Mouse (Mus musculus): Measurements from ENCODE around the gene Neurl4.

Gene Neurl4

DNA sequence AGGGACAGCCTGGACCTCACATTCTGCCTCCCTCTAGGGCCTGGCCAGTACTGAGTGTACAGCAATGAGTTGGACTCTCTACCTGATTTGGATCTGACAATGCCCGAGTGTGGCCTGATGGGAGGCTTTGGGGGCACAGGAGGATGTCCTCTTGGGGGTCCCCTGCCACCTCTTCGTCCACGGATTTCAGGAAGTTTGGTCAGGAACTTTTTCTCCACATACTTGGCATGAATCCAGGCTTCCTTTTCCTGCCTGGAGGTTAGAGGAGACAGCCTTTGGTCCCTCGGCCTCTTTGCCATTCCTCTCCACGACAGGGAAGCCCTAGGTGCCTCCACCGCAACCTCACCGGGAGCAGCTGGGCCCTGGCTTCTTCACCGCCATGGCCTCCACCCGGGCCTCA lies 16.6 kb upstream of the Neurl4 start:
- TF ChIP-seq NANOG (IDR thresholded peaks at IDR 0.05; ENCODE audit: borderline replicate concordance, low read length), result no peak
- no peak for TF ChIP-seq CTCF (conservative IDR thresholded peaks at IDR 0.05; ENCODE audit: low read length)
- no peak for TF ChIP-seq POU5F1 (IDR thresholded peaks at IDR 0.05; ENCODE audit: borderline replicate concordance, low read length)
- Histone ChIP-seq H3K36me3 (ENCODE audit: insufficient read depth, low read length) (peaks cover 32% of the 10 kb centered on the region), H3K9me3 (ENCODE audit: low read length) (no peaks in the 10 kb centered on the region), H3K4me3 (replicated peaks; ENCODE audit: low read length) (no peak overlapping the region), H3K27me3 (ENCODE audit: insufficient read depth, low read length) (peaks cover 33% of the 10 kb centered on the region), H3K4me1 (replicated peaks; ENCODE audit: low read depth, low read length) (peaks cover 51% of the 10 kb centered on the region)

DNA sequence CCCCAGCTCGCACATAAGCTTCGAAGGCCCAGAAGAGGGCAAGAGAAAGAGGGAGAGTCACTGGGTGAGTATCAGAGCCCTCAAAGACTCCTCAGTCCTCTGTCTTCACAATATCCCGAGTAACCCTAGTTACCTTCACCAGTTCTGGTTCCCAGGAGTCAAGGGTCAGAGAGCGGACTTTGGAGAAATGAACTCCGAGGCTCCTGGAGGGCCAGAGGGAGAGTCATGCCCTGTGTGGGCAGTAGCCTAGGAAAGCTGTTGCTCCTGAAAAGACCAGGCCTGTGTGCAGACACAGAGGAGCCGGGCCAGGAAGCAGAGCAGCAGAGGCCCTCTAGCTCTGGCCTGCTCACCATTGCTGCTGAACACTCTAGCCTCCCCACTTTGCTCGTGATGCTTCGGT lies 16.2 kb upstream of the Neurl4 start:
- H3K9me3 ChIP-seq (ENCODE audit: low read length), result no peaks in the 10 kb centered on the region
- peaks cover 29% of the 10 kb centered on the region for H3K27me3 ChIP-seq (ENCODE audit: insufficient read depth, low read length)
- H3K4me3 ChIP-seq (replicated peaks; ENCODE audit: low read length), result no peak overlapping the region
- peaks cover 36% of the 10 kb centered on the region for H3K36me3 ChIP-seq (ENCODE audit: insufficient read depth, low read length)
- TF ChIP-seq NANOG (IDR thresholded peaks at IDR 0.05; ENCODE audit: borderline replicate concordance, low read length) (no peak), CTCF (conservative IDR thresholded peaks at IDR 0.05; ENCODE audit: low read length) (no peak), POU5F1 (IDR thresholded peaks at IDR 0.05; ENCODE audit: borderline replicate concordance, low read length) (no peak)
- H3K4me1 ChIP-seq (replicated peaks; ENCODE audit: low read depth, low read length), result peaks cover 50% of the 10 kb centered on the region

DNA sequence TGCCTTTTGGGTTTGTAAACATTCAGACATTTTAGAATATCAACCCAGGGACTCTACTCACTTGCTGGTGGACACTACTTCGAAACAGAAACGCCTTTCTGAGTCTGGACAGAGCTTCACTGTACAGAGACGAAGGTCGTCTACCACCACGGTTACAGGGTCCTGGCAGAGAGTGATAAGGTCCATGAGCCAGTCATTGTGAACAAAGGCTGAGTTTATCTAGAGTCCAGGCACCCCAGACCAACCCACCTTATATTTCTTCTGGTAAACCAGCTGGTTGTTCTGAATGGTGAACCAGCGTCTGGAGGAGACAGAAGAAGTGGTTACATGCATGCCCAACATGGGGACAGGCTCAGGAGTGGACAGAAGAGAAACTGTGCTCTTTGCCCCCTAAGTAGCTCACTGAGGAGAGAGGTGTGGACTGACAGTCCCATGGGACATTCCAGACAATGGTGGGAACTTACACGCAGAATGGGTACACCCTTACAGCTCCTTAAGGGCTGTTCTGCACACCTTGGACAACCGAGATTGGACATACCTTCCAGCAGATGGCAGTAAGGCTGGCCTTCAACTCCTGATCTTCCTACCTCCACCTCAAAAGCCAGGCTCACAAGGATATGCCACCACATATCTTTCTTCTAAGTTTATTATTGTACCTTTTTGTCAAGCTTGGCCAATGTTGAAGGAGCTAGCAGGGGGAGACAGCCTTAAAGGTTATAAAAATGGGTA lies 13.8 kb upstream of the Neurl4 start:
- TF ChIP-seq NANOG (IDR thresholded peaks at IDR 0.05; ENCODE audit: borderline replicate concordance, low read length) (no peak), CTCF (conservative IDR thresholded peaks at IDR 0.05; ENCODE audit: low read length) (peak; percentile 34)
- peaks cover 36% of the 10 kb centered on the region for H3K36me3 ChIP-seq (ENCODE audit: insufficient read depth, low read length)
- peaks cover 6% of the 10 kb centered on the region for H3K27me3 ChIP-seq (ENCODE audit: insufficient read depth, low read length)
- peaks cover 46% of the 10 kb centered on the region for H3K4me1 ChIP-seq (replicated peaks; ENCODE audit: low read depth, low read length)
- no peak overlapping the region for H3K4me3 ChIP-seq (replicated peaks; ENCODE audit: low read length)
- H3K9me3 ChIP-seq (ENCODE audit: low read length), result no peaks in the 10 kb centered on the region

DNA sequence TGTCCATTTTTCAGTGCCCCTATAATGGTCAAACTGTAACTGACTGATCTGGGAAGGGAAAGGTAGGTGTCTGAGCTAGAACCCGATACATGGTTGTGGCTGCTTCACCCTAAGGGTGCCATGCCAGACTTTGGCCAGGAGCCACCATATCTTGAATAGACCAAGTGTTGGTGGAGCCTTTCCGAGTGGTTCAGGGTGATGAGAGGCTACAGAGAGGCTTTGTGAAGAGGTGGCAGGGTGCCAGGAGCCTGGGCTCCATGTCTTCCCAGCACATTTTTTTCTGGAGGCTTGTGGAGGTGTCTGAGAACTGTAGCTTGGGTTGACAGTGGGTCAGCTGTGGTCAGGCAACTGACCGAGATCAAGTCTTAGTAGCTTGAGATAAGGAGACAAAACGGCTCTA lies 9.4 kb upstream of the Neurl4 start:
- H3K36me3 ChIP-seq (ENCODE audit: insufficient read depth, low read length), result peaks cover 15% of the 10 kb centered on the region
- peaks cover 53% of the 10 kb centered on the region for H3K4me1 ChIP-seq (replicated peaks; ENCODE audit: low read depth, low read length)
- peak overlapping the region; percentile 32; the same call in 1 of the 2 replicates for H3K4me3 ChIP-seq (replicated peaks; ENCODE audit: low read length)
- TF ChIP-seq NANOG (IDR thresholded peaks at IDR 0.05; ENCODE audit: borderline replicate concordance, low read length) (no peak), CTCF (conservative IDR thresholded peaks at IDR 0.05; ENCODE audit: low read length) (no peak), POU5F1 (IDR thresholded peaks at IDR 0.05; ENCODE audit: borderline replicate concordance, low read length) (no peak)
- H3K9me3 ChIP-seq (ENCODE audit: low read length), result no peaks in the 10 kb centered on the region
- no peaks in the 10 kb centered on the region for H3K27me3 ChIP-seq (ENCODE audit: insufficient read depth, low read length)

DNA sequence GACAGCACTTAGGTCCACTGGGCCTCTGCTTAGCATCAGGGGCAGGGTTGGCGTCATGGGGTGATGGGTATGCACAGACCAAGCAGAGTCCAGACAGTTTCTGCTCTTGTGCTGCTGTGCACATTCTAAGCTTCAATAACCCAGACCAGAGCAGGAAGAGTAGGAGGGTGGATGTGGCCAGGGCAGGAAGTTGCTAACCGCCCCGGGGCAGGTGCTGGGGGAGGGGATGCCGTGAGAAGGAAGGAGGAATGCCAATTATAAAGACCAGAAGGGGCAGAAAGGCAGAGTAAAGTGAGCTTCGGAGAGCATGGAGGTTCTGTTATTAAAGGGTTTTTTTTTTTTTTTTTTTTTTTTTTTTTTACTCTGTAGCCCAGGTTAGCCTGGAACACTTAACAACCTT lies 6.2 kb upstream of the Neurl4 start:
- no peaks in the 10 kb centered on the region for H3K9me3 ChIP-seq (ENCODE audit: low read length)
- no peak for TF ChIP-seq CTCF (conservative IDR thresholded peaks at IDR 0.05; ENCODE audit: low read length)
- no peak for TF ChIP-seq POU5F1 (IDR thresholded peaks at IDR 0.05; ENCODE audit: borderline replicate concordance, low read length)
- TF ChIP-seq NANOG (IDR thresholded peaks at IDR 0.05; ENCODE audit: borderline replicate concordance, low read length), result no peak
- peaks cover 64% of the 10 kb centered on the region for H3K4me1 ChIP-seq (replicated peaks; ENCODE audit: low read depth, low read length)
- no peaks in the 10 kb centered on the region; the same call in 1 of the 2 replicates for H3K36me3 ChIP-seq (ENCODE audit: insufficient read depth, low read length)
- peaks cover 8% of the 10 kb centered on the region; the same call in 1 of the 2 replicates for H3K27me3 ChIP-seq (ENCODE audit: insufficient read depth, low read length)
- H3K4me3 ChIP-seq (replicated peaks; ENCODE audit: low read length), result peak overlapping the region; percentile 60

DNA sequence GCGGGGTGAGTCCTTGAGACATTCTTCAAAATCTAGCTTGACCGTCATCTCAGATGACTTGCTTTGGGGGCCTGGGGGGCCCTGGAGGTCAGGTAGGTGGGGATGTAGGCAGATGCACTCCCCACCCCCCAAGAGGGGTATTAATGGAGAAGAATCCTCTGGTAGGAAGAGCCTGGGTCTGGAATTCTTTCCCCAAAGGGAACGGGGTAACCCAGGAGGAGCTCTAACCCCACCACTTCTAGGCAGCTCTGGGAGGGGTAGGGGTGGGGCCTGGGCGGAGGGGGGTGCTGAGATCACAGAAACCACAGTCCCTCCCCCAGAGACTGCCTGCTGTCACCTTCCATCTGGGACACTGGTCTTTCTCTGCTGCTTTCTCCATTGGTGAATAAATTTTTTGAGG lies 5.6 kb upstream of the Neurl4 start, which contains the start of gene Acap1:
Acap1 (minus strand) TSS at position 249 of the 400 bp plus-strand sequence.
- H3K4me3 ChIP-seq (replicated peaks; ENCODE audit: low read length), result peak within 1 kb of the TSS; percentile 60
- H3K4me1 ChIP-seq (replicated peaks; ENCODE audit: low read depth, low read length), result peaks cover 64% of the 10 kb centered on the region
- H3K9me3 ChIP-seq (ENCODE audit: low read length), result no peaks in the 10 kb centered on the region
- H3K27me3 ChIP-seq (ENCODE audit: insufficient read depth, low read length), result peaks cover 8% of the 10 kb centered on the region; the same call in 1 of the 2 replicates
- no peaks in the 10 kb centered on the region; the same call in 1 of the 2 replicates for H3K36me3 ChIP-seq (ENCODE audit: insufficient read depth, low read length)
- TF ChIP-seq CTCF (conservative IDR thresholded peaks at IDR 0.05; ENCODE audit: low read length), result no peak

DNA sequence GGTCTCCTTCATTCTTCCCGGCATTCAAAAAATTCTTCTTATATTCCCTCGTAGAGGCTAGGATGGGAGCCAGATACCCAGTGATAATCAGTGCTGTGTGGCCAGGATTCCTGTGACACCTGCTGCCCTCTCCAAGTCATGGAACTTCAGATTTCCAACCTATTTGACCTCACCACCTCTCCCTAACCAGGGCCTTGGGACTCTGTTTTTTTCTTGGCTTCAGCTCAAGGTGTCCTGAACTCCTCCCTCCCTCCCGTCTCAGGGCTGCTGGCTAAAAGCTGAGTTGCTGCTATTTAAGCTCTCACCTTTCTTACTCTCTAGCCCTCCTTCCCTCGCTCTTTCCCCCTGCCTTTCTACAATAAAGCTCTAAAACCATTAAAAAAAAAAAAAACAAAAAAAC lies 1.0 kb upstream of the Neurl4 start:
- no peak for TF ChIP-seq NANOG (IDR thresholded peaks at IDR 0.05; ENCODE audit: borderline replicate concordance, low read length)
- Histone ChIP-seq H3K4me1 (replicated peaks; ENCODE audit: low read depth, low read length) (peaks cover 66% of the 10 kb centered on the region), H3K27me3 (ENCODE audit: insufficient read depth, low read length) (peaks cover 8% of the 10 kb centered on the region; the same call in 1 of the 2 replicates), H3K36me3 (ENCODE audit: insufficient read depth, low read length) (peaks cover 18% of the 10 kb centered on the region), H3K4me3 (replicated peaks; ENCODE audit: low read length) (peak overlapping the region; percentile 93), H3K9me3 (ENCODE audit: low read length) (no peaks in the 10 kb centered on the region)

DNA sequence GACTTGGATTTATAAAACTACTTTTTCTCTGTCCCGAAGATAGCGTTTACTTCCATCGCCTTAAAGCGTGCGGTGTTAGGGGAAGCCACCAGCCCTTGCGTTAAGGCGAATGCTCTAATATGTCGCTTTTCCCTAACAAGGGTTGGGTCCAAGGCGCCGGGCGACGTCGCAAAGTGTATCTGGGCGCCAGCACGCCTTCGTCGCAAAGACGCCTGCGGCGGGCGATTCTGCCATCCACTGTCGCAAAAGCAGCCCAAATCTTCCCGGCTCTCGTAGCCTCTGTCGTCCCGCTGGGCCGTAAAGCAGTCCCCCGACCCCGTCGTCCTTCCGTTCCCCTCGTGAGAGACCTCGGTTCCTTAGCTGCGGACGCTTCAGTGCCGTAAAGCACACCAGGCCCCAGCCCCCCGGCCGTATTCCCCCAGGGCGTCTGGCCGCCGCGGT lies 554 bp downstream of the Neurl4 start:
- peaks cover 59% of the 10 kb centered on the region for H3K4me1 ChIP-seq (replicated peaks; ENCODE audit: low read depth, low read length)
- no peak for TF ChIP-seq CTCF (conservative IDR thresholded peaks at IDR 0.05; ENCODE audit: low read length)
- no peak for TF ChIP-seq POU5F1 (IDR thresholded peaks at IDR 0.05; ENCODE audit: borderline replicate concordance, low read length)
- TF ChIP-seq NANOG (IDR thresholded peaks at IDR 0.05; ENCODE audit: borderline replicate concordance, low read length), result no peak
- H3K27me3 ChIP-seq (ENCODE audit: insufficient read depth, low read length), result peaks cover 8% of the 10 kb centered on the region; the same call in 1 of the 2 replicates
- H3K4me3 ChIP-seq (replicated peaks; ENCODE audit: low read length), result peak overlapping the region; percentile 93
- H3K36me3 ChIP-seq (ENCODE audit: insufficient read depth, low read length), result peaks cover 33% of the 10 kb centered on the region
- H3K9me3 ChIP-seq (ENCODE audit: low read length), result no peaks in the 10 kb centered on the region

DNA sequence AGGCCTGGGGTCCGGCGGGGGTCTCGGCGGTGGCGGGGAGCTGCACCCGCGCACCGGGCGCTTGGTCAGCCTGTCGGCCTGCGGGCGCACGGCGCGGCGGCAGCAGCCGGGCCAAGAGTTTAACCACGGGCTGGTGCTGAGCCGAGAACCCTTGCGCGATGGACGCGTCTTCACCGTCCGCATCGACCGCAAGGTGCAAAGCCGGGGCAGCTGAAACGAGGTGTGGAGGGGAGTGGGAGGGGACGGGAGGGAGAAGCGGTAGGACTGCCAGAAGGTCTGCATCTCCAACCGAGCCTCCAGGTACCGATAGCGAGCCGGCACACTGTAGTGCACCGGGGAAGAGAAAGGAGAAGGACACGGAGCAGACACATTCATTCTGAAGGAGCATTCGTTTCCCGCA lies 1.1 kb downstream of the Neurl4 start:
- Histone ChIP-seq H3K9me3 (ENCODE audit: low read length) (no peaks in the 10 kb centered on the region), H3K4me3 (replicated peaks; ENCODE audit: low read length) (peak overlapping the region; percentile 93), H3K27me3 (ENCODE audit: insufficient read depth, low read length) (peaks cover 8% of the 10 kb centered on the region; the same call in 1 of the 2 replicates), H3K4me1 (replicated peaks; ENCODE audit: low read depth, low read length) (peaks cover 65% of the 10 kb centered on the region), H3K36me3 (ENCODE audit: insufficient read depth, low read length) (peaks cover 39% of the 10 kb centered on the region)
- TF ChIP-seq POU5F1 (IDR thresholded peaks at IDR 0.05; ENCODE audit: borderline replicate concordance, low read length), result no peak
- TF ChIP-seq CTCF (conservative IDR thresholded peaks at IDR 0.05; ENCODE audit: low read length), result no peak
- no peak for TF ChIP-seq NANOG (IDR thresholded peaks at IDR 0.05; ENCODE audit: borderline replicate concordance, low read length)

All from E14TG2a.4 (cell line).